Mouse (Mus musculus): ENCODE data around the gene Agbl1. TPM values are rescaled to one million over a fixed set of nuclear protein-coding genes. Genes with fewer than 3 reads are reported as not detected.

The Agbl1 gene
- polyA plus RNA-seq, 1 experiment from 2014 or later, result not detected

DNA sequence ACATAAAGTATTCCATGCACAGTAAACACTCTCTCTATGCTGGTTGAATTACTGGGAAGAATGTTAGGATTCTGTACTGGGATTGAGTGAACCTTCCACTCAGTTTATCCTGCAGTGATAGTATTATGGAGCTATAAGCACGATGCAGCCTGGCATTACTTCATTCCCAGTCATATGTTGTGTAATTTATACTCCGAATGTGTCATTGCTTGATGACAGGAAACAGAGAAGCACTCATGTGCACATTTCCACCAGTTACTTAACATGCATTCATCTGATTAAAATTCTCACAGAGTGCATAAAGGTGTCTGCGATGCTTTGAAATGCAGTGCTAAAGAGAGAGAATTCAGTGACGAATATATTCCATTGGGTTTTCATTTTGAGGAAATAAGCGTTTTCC lies 682.0 kb downstream of the Agbl1 start:
- Histone ChIP-seq H3K36me3 (no peaks in the 10 kb centered on the region), H3K4me3 (no peak overlapping the region), H3K4me1 (no peaks in the 10 kb centered on the region), H3K27me3 (ENCODE audit: low read depth, poor library complexity, severe bottlenecking) (no peaks in the 10 kb centered on the region), H3K9me3 (replicated peaks) (no peaks in the 10 kb centered on the region), H3K27ac (replicated peaks) (no peak overlapping the region)
- no peak for DNase-seq (ENCODE audit: low spot score)
- 95% methylated on average over 5 of the region's 5 CpGs for WGBS

- Histone ChIP-seq H3K4me1 (peaks cover 6% of the 10 kb centered on the region), H3K36me3 (no peaks in the 10 kb centered on the region), H3K4me3 (no peak overlapping the region), H3K27ac (replicated peaks) (no peak overlapping the region), H3K27me3 (ENCODE audit: low read depth, poor library complexity, severe bottlenecking) (no peaks in the 10 kb centered on the region), H3K9me3 (replicated peaks) (no peaks in the 10 kb centered on the region)
- DNase-seq (ENCODE audit: low spot score), result no peak
These were observed 689.2 kb downstream of the Agbl1 start for GRCm38 (mm10) chr7:76918871-76919270.

GRCm38 (mm10) chr7:76921671-76922070 lies 692.0 kb downstream of the Agbl1 start:
- WGBS, result 46% methylated on average over 2 of the region's 2 CpGs

GRCm38 (mm10) chr7:76935219-76935618 lies 705.5 kb downstream of the Agbl1 start:
- Histone ChIP-seq H3K36me3 (no peaks in the 10 kb centered on the region), H3K27me3 (ENCODE audit: low read depth, poor library complexity, severe bottlenecking) (no peaks in the 10 kb centered on the region), H3K4me1 (no peaks in the 10 kb centered on the region), H3K4me3 (no peak overlapping the region), H3K27ac (replicated peaks) (no peak overlapping the region), H3K9me3 (replicated peaks) (no peaks in the 10 kb centered on the region)
- DNase-seq (ENCODE audit: low spot score), result no peak

More at GRCm38 (mm10) chr7:76921671-76922070, 692.0 kb downstream of the Agbl1 start:
- Histone ChIP-seq H3K27ac (replicated peaks) (no peak overlapping the region), H3K4me1 (peaks cover 6% of the 10 kb centered on the region), H3K9me3 (replicated peaks) (no peaks in the 10 kb centered on the region), H3K36me3 (no peaks in the 10 kb centered on the region), H3K4me3 (no peak overlapping the region), H3K27me3 (ENCODE audit: low read depth, poor library complexity, severe bottlenecking) (no peaks in the 10 kb centered on the region)
- no peak for DNase-seq (ENCODE audit: low spot score)

DNA sequence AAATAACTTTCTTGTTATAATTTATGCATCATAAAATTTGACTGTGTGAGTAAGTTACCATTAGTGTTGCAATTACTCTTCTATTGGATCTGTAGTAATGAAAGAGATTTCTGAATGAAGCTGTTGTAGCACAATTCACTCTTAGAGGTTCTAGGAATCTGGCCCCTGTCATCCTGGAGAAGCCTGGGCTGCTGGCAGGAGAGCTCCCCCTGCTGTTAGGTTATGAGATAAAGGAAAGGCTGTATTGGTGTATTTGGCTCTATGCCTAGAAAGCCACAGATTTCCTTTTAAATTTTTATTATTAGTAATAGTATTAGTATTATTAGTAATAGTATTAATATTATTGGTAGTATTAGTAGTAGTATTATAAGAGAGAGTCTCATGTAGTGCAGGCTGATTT lies 711.8 kb downstream of the Agbl1 start:
- peak; percentile 17 for DNase-seq (ENCODE audit: low spot score)

GRCm38 (mm10) chr7:76971334-76971733 lies 741.6 kb downstream of the Agbl1 start:
- 15% methylated on average over 3 of the region's 3 CpGs for WGBS
- no peak overlapping the region for H3K4me3 ChIP-seq
- no peak for DNase-seq (ENCODE audit: low spot score)

More for the DNA sequence above, 711.8 kb downstream of the Agbl1 start:
- H3K27ac ChIP-seq (replicated peaks), result no peak overlapping the region
- no peak overlapping the region for H3K4me3 ChIP-seq
- no peaks in the 10 kb centered on the region for H3K36me3 ChIP-seq
- 0 out of 2 replicates have a peak, but pooled peaks cover 6% of the 10 kb centered on the region for H3K4me1 ChIP-seq
- no peaks in the 10 kb centered on the region for H3K27me3 ChIP-seq (ENCODE audit: low read depth, poor library complexity, severe bottlenecking)
- H3K9me3 ChIP-seq (replicated peaks), result no peaks in the 10 kb centered on the region

DNA sequence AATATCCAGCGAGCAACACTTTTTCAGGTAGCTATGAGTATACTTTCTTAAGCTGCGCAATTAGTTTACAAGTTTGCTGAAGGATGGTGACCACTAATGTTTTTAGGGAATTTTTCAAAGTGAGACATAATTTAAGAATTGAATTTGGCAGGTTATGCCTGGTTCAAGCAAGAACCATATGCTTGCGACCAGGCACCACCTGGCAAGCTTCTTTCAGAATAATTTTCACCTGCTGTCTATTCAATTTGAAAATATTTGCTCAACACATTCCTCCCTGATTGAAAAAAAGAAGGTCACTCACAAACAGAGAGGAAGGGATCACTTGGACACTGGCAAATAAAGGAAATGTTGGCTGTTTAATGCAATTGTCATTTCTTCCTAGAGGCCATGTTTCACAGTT lies 779.9 kb downstream of the Agbl1 start:
- no peaks in the 10 kb centered on the region for H3K4me1 ChIP-seq
- WGBS, result 92% methylated on average over 3 of the region's 3 CpGs

More at GRCm38 (mm10) chr7:76971334-76971733, 741.6 kb downstream of the Agbl1 start:
- no peaks in the 10 kb centered on the region for H3K36me3 ChIP-seq
- no peaks in the 10 kb centered on the region for H3K9me3 ChIP-seq (replicated peaks)
- H3K27me3 ChIP-seq (ENCODE audit: low read depth, poor library complexity, severe bottlenecking), result no peaks in the 10 kb centered on the region
- H3K4me1 ChIP-seq, result no peaks in the 10 kb centered on the region
- no peak overlapping the region for H3K27ac ChIP-seq (replicated peaks)

GRCm38 (mm10) chr7:77029019-77029418 lies 799.3 kb downstream of the Agbl1 start:
- no peak overlapping the region for H3K27ac ChIP-seq (replicated peaks)
- no peak for DNase-seq (ENCODE audit: low spot score)
- no peaks in the 10 kb centered on the region for H3K4me1 ChIP-seq
- H3K4me3 ChIP-seq, result no peak overlapping the region
- H3K36me3 ChIP-seq, result no peaks in the 10 kb centered on the region
- H3K9me3 ChIP-seq (replicated peaks), result no peaks in the 10 kb centered on the region
- H3K27me3 ChIP-seq (ENCODE audit: low read depth, poor library complexity, severe bottlenecking), result no peaks in the 10 kb centered on the region

More for the DNA sequence above, 779.9 kb downstream of the Agbl1 start:
- no peak for DNase-seq (ENCODE audit: low spot score)
- no peak overlapping the region for H3K27ac ChIP-seq (replicated peaks)
- no peaks in the 10 kb centered on the region for H3K27me3 ChIP-seq (ENCODE audit: low read depth, poor library complexity, severe bottlenecking)
- no peaks in the 10 kb centered on the region for H3K9me3 ChIP-seq (replicated peaks)
- no peak overlapping the region for H3K4me3 ChIP-seq
- no peaks in the 10 kb centered on the region for H3K36me3 ChIP-seq

DNA sequence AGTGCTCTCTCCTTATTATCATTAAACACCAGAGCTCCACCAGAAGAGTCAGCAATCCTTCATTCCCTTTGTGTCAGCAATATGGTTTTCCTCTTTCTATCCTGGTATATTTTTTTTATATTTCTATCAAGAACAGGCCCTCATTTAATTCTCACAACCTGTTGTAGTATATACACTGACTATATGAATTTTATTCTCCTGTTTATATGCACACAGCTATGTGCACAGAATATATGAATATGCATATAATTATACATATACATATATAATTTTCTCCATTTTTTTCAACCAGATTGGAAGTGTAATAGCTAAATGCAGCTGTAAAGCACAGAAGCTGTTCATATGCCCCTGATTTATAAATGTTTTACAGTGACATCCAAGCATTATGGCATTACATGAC lies 846.3 kb downstream of the Agbl1 start:
- Histone ChIP-seq H3K4me3 (no peak overlapping the region), H3K9me3 (replicated peaks) (no peaks in the 10 kb centered on the region), H3K36me3 (no peaks in the 10 kb centered on the region), H3K27ac (replicated peaks) (no peak overlapping the region), H3K27me3 (ENCODE audit: low read depth, poor library complexity, severe bottlenecking) (no peaks in the 10 kb centered on the region), H3K4me1 (no peaks in the 10 kb centered on the region)
- no peak for DNase-seq (ENCODE audit: low spot score)

- Histone ChIP-seq H3K27me3 (ENCODE audit: low read depth, poor library complexity, severe bottlenecking) (no peaks in the 10 kb centered on the region), H3K27ac (replicated peaks) (no peak overlapping the region), H3K4me1 (no peaks in the 10 kb centered on the region), H3K4me3 (no peak overlapping the region), H3K36me3 (no peaks in the 10 kb centered on the region), H3K9me3 (replicated peaks) (no peaks in the 10 kb centered on the region)
- 86% methylated on average over 1 of the region's 1 CpGs for WGBS
- DNase-seq (ENCODE audit: low spot score), result no peak
These were observed 857.6 kb downstream of the Agbl1 start for GRCm38 (mm10) chr7:77087266-77087665.

GRCm38 (mm10) chr7:77095153-77095552 lies 865.5 kb downstream of the Agbl1 start:
- no peak overlapping the region for H3K27ac ChIP-seq (replicated peaks)
- no peaks in the 10 kb centered on the region for H3K36me3 ChIP-seq
- no peaks in the 10 kb centered on the region for H3K9me3 ChIP-seq (replicated peaks)
- H3K4me3 ChIP-seq, result no peak overlapping the region
- peaks cover 6% of the 10 kb centered on the region for H3K4me1 ChIP-seq
- WGBS, result 86% methylated on average over 2 of the region's 2 CpGs
- H3K27me3 ChIP-seq (ENCODE audit: low read depth, poor library complexity, severe bottlenecking), result no peaks in the 10 kb centered on the region
- no peak for DNase-seq (ENCODE audit: low spot score)

GRCm38 (mm10) chr7:77114021-77114420 lies 884.3 kb downstream of the Agbl1 start:
- Histone ChIP-seq H3K4me3 (no peak overlapping the region), H3K4me1 (no peaks in the 10 kb centered on the region), H3K9me3 (replicated peaks) (no peaks in the 10 kb centered on the region), H3K27me3 (ENCODE audit: low read depth, poor library complexity, severe bottlenecking) (no peaks in the 10 kb centered on the region), H3K36me3 (no peaks in the 10 kb centered on the region), H3K27ac (replicated peaks) (no peak overlapping the region)
- no peak for DNase-seq (ENCODE audit: low spot score)
- 87% methylated on average over 1 of the region's 1 CpGs for WGBS

GRCm38 (mm10) chr7:77129045-77129444 lies 899.4 kb downstream of the Agbl1 start:
- Histone ChIP-seq H3K27me3 (ENCODE audit: low read depth, poor library complexity, severe bottlenecking) (no peaks in the 10 kb centered on the region), H3K4me3 (no peak overlapping the region), H3K4me1 (peaks cover 9% of the 10 kb centered on the region; the same call in 1 of the 2 replicates), H3K36me3 (no peaks in the 10 kb centered on the region), H3K9me3 (replicated peaks) (no peaks in the 10 kb centered on the region), H3K27ac (replicated peaks) (no peak overlapping the region)
- 85% methylated on average over 1 of the region's 1 CpGs for WGBS
- DNase-seq (ENCODE audit: low spot score), result no peak

GRCm38 (mm10) chr7:77131950-77132349 lies 902.3 kb downstream of the Agbl1 start:
- Histone ChIP-seq H3K27ac (replicated peaks) (no peak overlapping the region), H3K4me1 (peaks cover 9% of the 10 kb centered on the region; the same call in 1 of the 2 replicates), H3K9me3 (replicated peaks) (no peaks in the 10 kb centered on the region), H3K27me3 (ENCODE audit: low read depth, poor library complexity, severe bottlenecking) (no peaks in the 10 kb centered on the region), H3K4me3 (0 out of 2 replicates have a peak overlapping the region, but pooled peaks have one; percentile 9), H3K36me3 (no peaks in the 10 kb centered on the region)
- 29% methylated on average over 7 of the region's 7 CpGs for WGBS
- DNase-seq (ENCODE audit: low spot score), result no peak
